Mouse (Mus musculus) skeletal muscle tissue, postnatal 0 days (tissue): ENCODE results near the gene Lce1e. TPM values are rescaled to one million over a fixed set of nuclear protein-coding genes. Genes with fewer than 3 reads are reported as not detected.

Experiments
- polyA plus RNA-seq: library from polyadenylated mRNA; unstranded; fragments of >200 nt; fragmentation: Nextera tagmentation; extraction: Ambion mirVana; gene quantifications from 2 replicates; pipeline ENCODE4 v1.2.1, GENCODE M21; 2015

Gene Lce1e
- 9.5 TPM in 1 of 2 replicates, not detected in the other for polyA plus RNA-seq

DNA sequence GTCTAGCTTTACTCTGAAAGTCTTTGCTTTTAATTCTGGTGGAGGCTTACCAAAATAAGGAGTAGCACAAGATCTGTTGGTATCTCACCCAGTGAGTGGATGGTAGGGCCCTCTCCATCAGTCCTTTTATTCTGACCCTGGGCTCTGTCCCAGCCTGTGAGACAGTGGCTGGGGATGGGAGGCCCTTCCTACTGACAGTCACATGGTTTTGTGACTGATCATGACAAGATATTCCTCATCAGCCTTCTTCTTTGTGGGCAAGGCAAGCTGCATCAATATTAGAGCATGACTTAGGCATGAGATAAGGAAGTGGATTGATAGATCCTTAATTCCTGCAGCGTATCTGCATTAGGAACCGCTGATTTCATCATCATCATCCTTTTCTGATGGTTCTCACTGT lies at the start of gene Lce1e:
Lce1e (minus strand) TSS at position 101 of the 400 bp plus-strand sequence.

DNA sequence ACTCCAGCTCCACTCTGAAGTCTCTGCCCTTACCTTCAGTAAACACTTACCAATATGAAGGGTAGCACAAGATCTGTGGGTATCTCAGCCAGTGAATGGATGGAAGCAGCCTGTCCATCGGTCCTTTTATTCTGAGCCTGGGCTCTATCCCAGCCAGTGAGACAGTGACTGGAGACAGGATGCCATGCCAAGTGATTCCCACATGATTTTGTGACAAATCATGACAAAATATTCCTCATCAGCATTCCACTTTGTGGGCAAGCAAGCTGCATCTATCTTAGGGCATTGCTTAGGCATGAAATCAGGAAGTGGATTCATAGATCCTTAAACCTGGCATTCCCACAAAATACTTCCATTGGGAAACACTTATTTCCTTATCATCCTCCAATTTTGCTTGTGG lies 43.4 kb upstream of the Lce1e start, which contains the start of gene Lce1g:
Lce1g (minus strand) TSS at position 101 of the 400 bp plus-strand sequence.

DNA sequence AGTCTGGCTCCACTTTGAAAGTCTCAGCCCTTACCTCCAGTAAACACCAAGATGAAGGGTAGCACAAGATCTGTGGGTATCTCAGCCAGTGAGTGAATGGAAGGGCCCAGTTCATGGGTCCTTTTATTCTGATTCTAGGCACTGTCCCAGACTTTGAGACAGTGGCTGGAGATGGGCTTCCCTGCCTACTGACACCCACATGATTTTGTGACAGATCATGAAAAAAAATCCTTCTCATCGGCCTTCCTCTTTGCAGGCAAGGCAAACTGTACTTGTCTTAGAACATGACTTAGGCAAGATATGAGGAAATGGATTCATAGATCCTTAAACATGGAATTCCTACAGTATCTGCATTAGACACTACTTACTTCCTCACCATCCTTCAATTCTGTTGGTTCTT lies 30.1 kb upstream of the Lce1e start, which contains the start of gene Gm38119:
Gm38119 (minus strand) TSS at position 101 of the 400 bp plus-strand sequence.

DNA sequence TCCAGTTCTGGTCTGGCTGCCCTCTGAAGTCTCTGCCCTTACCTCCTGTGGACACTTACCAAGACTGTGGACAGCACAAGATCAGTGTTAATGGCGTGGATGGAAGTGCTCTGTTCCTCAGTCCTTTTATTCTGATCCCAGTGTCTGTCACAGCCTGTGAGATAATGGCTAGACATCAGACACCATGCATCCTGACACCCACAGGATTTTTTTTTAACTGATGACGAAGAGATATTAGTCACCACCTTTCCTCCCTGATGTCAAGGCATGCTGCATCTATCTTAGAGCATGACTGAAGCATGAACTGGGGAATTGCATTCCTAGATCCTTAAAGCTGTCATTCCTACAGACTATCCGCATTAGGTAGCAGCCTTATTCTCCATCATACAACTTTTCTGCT lies 11.4 kb upstream of the Lce1e start, which contains the start of gene Lce1f:
Lce1f (minus strand) TSS at position 101 of the 400 bp plus-strand sequence.

DNA sequence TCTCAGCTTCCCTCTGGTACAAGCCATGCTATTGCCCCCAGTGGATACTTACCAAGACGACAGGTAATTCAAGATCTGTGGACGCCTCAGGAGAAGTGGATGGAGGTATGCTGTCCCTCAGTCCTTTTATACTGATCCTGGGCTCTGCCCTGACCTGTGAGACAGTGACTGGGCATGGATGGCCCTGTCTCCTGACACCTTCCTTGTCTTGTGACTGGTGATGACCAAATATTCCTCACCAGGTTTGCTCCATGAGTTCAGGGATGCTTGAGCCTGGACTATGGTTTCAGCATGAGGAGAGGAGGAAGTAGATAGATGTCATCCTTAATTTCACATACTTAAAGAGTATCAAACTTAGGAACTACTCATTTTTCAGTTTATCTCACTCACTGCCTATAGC lies 21.8 kb downstream of the Lce1e start, which contains the start of gene Lce1d:
Lce1d (minus strand) TSS at position 101 of the 400 bp plus-strand sequence.

DNA sequence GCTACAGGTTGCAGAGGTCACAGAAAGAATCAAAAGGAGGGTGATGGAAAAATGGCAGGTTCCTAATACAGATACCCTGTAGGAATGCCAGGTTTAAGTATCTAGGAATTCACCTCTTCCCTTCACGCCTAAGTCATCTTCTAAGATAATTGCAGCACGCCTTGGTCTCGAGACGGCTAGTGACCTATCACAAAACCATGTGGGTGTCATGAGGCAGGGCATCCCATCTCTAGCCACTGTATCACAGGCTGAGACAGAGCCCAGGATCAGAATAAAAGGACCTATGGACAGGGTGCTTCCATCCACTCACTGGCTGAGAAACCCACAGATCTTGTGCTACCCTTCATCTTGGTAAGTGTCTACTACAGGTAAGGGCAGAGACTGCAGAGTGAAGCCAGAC lies 29.9 kb downstream of the Lce1e start, which contains the start of gene Lce1c:
Lce1c (plus strand) TSS at position 301 of the 400 bp plus-strand sequence.

DNA sequence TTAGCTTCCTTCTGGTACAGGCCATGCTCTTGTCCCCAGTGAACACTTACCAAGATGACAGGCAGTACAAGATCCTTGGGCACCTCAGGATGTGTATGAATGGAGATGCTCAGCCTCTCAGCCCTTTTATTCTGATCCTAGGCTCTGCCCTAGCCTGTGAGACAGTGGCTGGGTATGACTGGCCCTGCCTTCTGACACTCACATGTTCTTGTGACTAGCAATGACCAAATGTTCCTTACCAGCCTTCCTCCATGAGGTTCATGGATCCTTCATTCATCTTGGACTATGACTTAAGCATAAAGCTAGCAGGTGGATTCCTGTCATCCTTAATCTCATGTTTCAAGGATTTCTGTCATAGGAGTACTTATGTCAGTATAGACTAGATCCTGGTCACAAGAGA lies 38.7 kb downstream of the Lce1e start, which contains the start of gene Lce1a2:
Lce1a2 (minus strand) TSS at position 101 of the 400 bp plus-strand sequence.

Other genes with a start within 250 kb of the Lce1e start
- not detected in 2 replicates for gene Sprr1a, start 223.2 kb downstream of the Lce1e start, polyA plus RNA-seq
- not detected in 2 replicates for gene Sprr4, start 208.6 kb downstream of the Lce1e start, polyA plus RNA-seq
- not detected in 2 replicates for gene 2310046K23Rik, start 174.6 kb downstream of the Lce1e start, polyA plus RNA-seq
- 4.4 TPM in 1 of 2 replicates, not detected in the other for gene Ivl, start 135.3 kb downstream of the Lce1e start, polyA plus RNA-seq
- not detected in 2 replicates for gene Smcp, start 120.1 kb downstream of the Lce1e start, polyA plus RNA-seq
- not detected in 2 replicates for gene 2210017I01Rik, start 101.6 kb downstream of the Lce1e start, polyA plus RNA-seq
- 3.9 TPM in 1 of 2 replicates, not detected in the other for gene Lce6a, start 87.4 kb downstream of the Lce1e start, polyA plus RNA-seq
- 10.0 TPM in 1 of 2 replicates, not detected in the other for gene Lce1a1, start 60.8 kb downstream of the Lce1e start, polyA plus RNA-seq
- 4.4 TPM in 1 of 2 replicates, not detected in the other for gene Lce1b, start 52.1 kb downstream of the Lce1e start, polyA plus RNA-seq
- gene Lce1a2, start 38.8 kb downstream of the Lce1e start, polyA plus RNA-seq: 22.2 TPM in 1 of 2 replicates, not detected in the other
- 19.1 TPM in 1 of 2 replicates, not detected in the other for gene Lce1c, start 29.8 kb downstream of the Lce1e start, polyA plus RNA-seq
- gene Lce1d, start 21.9 kb downstream of the Lce1e start, polyA plus RNA-seq: 4.5 TPM in 1 of 2 replicates, not detected in the other
- gene Lce1f, start 11.3 kb upstream of the Lce1e start, polyA plus RNA-seq: 9.6 TPM in 1 of 2 replicates, not detected in the other
- gene Gm38119, start 30.0 kb upstream of the Lce1e start, polyA plus RNA-seq: not detected in 2 replicates
- gene Lce1g, start 43.3 kb upstream of the Lce1e start, polyA plus RNA-seq: 5.5 TPM in 1 of 2 replicates, not detected in the other
- 5.9 TPM in 1 of 2 replicates, not detected in the other for gene Lce1h, start 56.0 kb upstream of the Lce1e start, polyA plus RNA-seq
- gene Lce1i, start 69.8 kb upstream of the Lce1e start, polyA plus RNA-seq: 12.5 TPM in 1 of 2 replicates, not detected in the other
- gene Lce1j, start 81.4 kb upstream of the Lce1e start, polyA plus RNA-seq: 3.5 TPM in 1 of 2 replicates, not detected in the other
- 2.4 TPM in 1 of 2 replicates, not detected in the other for gene Lce1k, start 98.8 kb upstream of the Lce1e start, polyA plus RNA-seq
- gene Kprp, start 118.2 kb upstream of the Lce1e start, polyA plus RNA-seq: 3.5 TPM in 1 of 2 replicates, not detected in the other
- gene Lce1l, start 142.2 kb upstream of the Lce1e start, polyA plus RNA-seq: 8.8 TPM in 1 of 2 replicates, not detected in the other
- gene 2310050C09Rik, start 161.1 kb upstream of the Lce1e start, polyA plus RNA-seq: 8.3 TPM in 1 of 2 replicates, not detected in the other
- not detected in 2 replicates for gene Lce3a, start 217.2 kb upstream of the Lce1e start, polyA plus RNA-seq
- not detected in 2 replicates for gene Lce3b, start 223.9 kb upstream of the Lce1e start, polyA plus RNA-seq
- gene Lce3c, start 235.4 kb upstream of the Lce1e start, polyA plus RNA-seq: 5.2 TPM in 1 of 2 replicates, not detected in the other
- gene Lce3d, start 248.3 kb upstream of the Lce1e start, polyA plus RNA-seq: not detected in 2 replicates